Comparison of ENCODE assay signal across 8 mouse cellular contexts in the genomic region with DNA sequence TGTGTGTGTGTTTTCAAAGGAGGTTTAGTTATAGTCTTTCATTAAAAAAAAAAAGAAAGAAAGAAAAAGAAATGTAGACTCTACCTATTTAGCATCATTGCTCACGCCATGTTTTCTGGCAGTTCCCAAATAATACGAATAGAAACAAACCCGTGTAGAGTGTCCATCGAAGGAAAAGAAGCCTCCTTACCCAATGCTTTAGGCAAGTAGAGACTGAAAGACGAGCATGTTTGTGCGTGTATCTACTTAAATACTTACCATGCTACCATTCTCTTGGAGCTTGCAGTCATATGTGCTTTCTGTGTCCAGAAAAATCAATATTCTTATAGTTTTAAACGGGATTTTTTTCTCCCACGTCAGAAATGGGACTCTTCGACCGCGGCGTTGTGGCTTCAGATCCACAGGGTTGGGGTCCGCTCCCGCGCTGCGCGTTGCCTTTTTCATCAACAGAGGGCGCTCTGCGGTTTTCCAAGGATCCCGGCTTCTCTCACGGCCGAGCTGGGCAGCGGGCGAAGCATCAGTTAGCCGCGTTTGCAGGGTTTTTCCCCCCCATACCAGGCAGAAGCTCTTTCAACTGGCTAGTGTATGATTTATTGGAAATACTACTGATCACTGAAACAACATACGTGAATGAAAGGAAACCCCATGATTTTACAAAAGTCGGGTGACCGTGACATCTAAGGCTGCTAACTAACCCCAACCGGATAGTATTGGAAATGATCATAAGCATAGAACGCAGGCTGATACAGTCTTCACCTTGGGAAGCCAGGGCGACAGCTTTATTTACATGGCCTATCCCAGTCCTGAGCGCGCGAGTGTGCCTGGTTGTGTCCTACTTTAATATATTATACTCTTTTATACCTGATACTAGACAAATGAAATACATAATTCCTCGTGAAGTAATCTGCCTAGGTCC.
DNase-seq lines count a peak whose midpoint lies in the region; ATAC-seq and TF ChIP-seq lines count a peak whose summit lies in the region.

No protein-coding gene starts in this region.

- H3K79me2 ChIP-seq in myocyte (ENCODE audit: control insufficient read depth, insufficient read depth) = no peaks in the 10 kb centered on the region

- H3K27me3 ChIP-seq in heart, embryonic 12.5 days (replicated peaks) = peaks cover 32% of the 10 kb centered on the region
- peaks cover 51% of the 10 kb centered on the region for H3K27me3 ChIP-seq in kidney, embryonic 16.5 days (ENCODE audit: insufficient read depth, low read length)
- H3K27me3 ChIP-seq in myocyte (ENCODE audit: control insufficient read depth, insufficient read depth, insufficient read length) = no peaks in the 10 kb centered on the region

- no peak for ATAC-seq in heart, embryonic 12.5 days (ENCODE audit: insufficient number of reproducible peaks, low FRiP score)
- peak; percentile 83; the same call in 1 of the 2 replicates for ATAC-seq in kidney, embryonic 16.5 days (ENCODE audit: low FRiP score, low TSS enrichment)

- DNase-seq in ovary, postnatal 10 days (ENCODE audit: low spot score) = peak; percentile 41
- no peak for DNase-seq in ovary, adult 18-20 months (ENCODE audit: low spot score)
- DNase-seq in embryo, embryonic 11 days = peak; percentile 91
- DNase-seq in liver = peak; percentile 61
- DNase-seq in testis, postnatal 14 days (ENCODE audit: low spot score) = peak; percentile 64

- peak overlapping the region; percentile 56 for H3K4me2 ChIP-seq in heart, embryonic 12.5 days
- H3K4me2 ChIP-seq in kidney, embryonic 16.5 days (replicated peaks; ENCODE audit: low read depth, low read length) = peak overlapping the region; percentile 40
- peak overlapping the region; percentile 69 for H3K4me2 ChIP-seq in myocyte (ENCODE audit: low read depth)

- H3K9ac ChIP-seq in heart, embryonic 12.5 days = no peak overlapping the region
- H3K9ac ChIP-seq in kidney, embryonic 16.5 days (replicated peaks; ENCODE audit: low read length) = no peak overlapping the region

- 11% methylated on average over 36 of the region's 36 CpGs for whole genome bisulfite sequencing in heart, embryonic 12.5 days
- 13% methylated on average over 36 of the region's 36 CpGs for WGBS in kidney, embryonic 16.5 days

- no peaks in the 10 kb centered on the region for H3K4me1 ChIP-seq in heart, embryonic 12.5 days (replicated peaks)
- H3K4me1 ChIP-seq in kidney, embryonic 16.5 days (ENCODE audit: insufficient read depth, low read length) = no peaks in the 10 kb centered on the region

- no peak overlapping the region for H3K27ac ChIP-seq in heart, embryonic 12.5 days (ENCODE audit: poor library complexity, severe bottlenecking)
- no peak overlapping the region for H3K27ac ChIP-seq in kidney, embryonic 16.5 days (ENCODE audit: low read length)

- H3K9me3 ChIP-seq in heart, embryonic 12.5 days (replicated peaks) = no peaks in the 10 kb centered on the region; the same call in 1 of the 2 replicates
- 0 out of 2 replicates have a peak, but pooled peaks cover 3% of the 10 kb centered on the region for H3K9me3 ChIP-seq in kidney, embryonic 16.5 days (ENCODE audit: low read length)

- no peak for TF ChIP-seq POLR2A in myocyte (IDR thresholded peaks at IDR 0.05; ENCODE audit: insufficient read length, low read depth)

- H3K36me3 ChIP-seq in heart, embryonic 12.5 days = no peaks in the 10 kb centered on the region
- H3K36me3 ChIP-seq in kidney, embryonic 16.5 days (ENCODE audit: insufficient read depth, low read length) = no peaks in the 10 kb centered on the region
- H3K36me3 ChIP-seq in myocyte (ENCODE audit: control insufficient read depth, insufficient read depth) = no peaks in the 10 kb centered on the region

- 0 out of 2 replicates have a peak overlapping the region, but pooled peaks have one; percentile 13 for H3K4me3 ChIP-seq in heart, embryonic 12.5 days
- H3K4me3 ChIP-seq in kidney, embryonic 16.5 days (ENCODE audit: low read length) = peak overlapping the region; percentile 23
- no peak overlapping the region for H3K4me3 ChIP-seq in myocyte

- no peak overlapping the region for H3ac ChIP-seq in myocyte (ENCODE audit: control insufficient read depth, insufficient read length)

TF ChIP-seq in myocyte, 11 proteins besides CTCF, POLR2A, EP300 and RAD21:
- TF ChIP-seq REST (IDR thresholded peaks at IDR 0.05; ENCODE audit: insufficient read depth, insufficient read length) = no peak
- TF ChIP-seq POLR2AphosphoS2 (IDR thresholded peaks at IDR 0.05; ENCODE audit: insufficient read length, low read depth) = no peak
- no peak for TF ChIP-seq USF1 (IDR thresholded peaks at IDR 0.05; ENCODE audit: low read depth)
- TF ChIP-seq MYOG (IDR thresholded peaks at IDR 0.05; ENCODE audit: control insufficient read depth in 1 of 3, insufficient read depth in 1 of 3, insufficient read length in 2 of 3, low read depth in 2 of 3) = no peak
- TF ChIP-seq MYOD1 (IDR thresholded peaks at IDR 0.05; ENCODE audit: control insufficient read depth in 1 of 3, insufficient read length in 2 of 3, low read depth in 2 of 3) = no peak
- no peak for TF ChIP-seq TCF3 (IDR thresholded peaks at IDR 0.05; ENCODE audit: insufficient read length, low read depth)
- TF ChIP-seq MAX (IDR thresholded peaks at IDR 0.05; ENCODE audit: low read depth) = no peak
- TF ChIP-seq CEBPB (IDR thresholded peaks at IDR 0.05; ENCODE audit: insufficient read depth, poor library complexity, severe bottlenecking) = no peak
- no peak for TF ChIP-seq E2F4 (IDR thresholded peaks at IDR 0.05; ENCODE audit: insufficient read depth)
- TF ChIP-seq TCF12 (IDR thresholded peaks at IDR 0.05; ENCODE audit: insufficient read depth, poor library complexity, severe bottlenecking) = no peak
- TF ChIP-seq SRF (IDR thresholded peaks at IDR 0.05; ENCODE audit: control insufficient read depth, insufficient read length, low read depth) = no peak
